Mouse (Mus musculus): ENCODE results near the gene Hapln4.

The Hapln4 gene

DNA sequence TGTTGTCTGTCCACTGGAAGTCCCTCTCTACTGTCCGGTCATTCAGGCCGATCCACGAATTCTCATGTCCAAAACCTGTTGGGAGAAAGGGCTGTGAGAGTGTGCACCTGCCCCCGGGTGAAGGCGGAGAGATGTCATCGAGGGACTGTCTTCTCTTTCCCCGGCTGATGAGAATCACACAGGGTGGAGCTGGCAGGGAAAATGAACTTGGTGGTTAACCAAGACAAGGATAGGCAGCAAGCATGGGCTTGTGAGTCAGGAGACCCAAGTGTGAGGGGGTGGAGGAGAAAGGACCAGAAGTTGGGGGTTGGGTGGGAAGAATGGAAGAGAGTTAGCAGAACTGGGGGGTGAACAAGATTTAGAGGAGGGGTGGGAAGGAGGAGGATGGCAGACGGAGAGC lies 17.0 kb downstream of the Hapln4 start:
- DNase-seq (ENCODE audit: low spot score): no peak

- peak; percentile 45 for DNase-seq (ENCODE audit: low spot score)
Observed at GRCm38 (mm10) chr8:70104506-70104905, 21.2 kb downstream of the Hapln4 start.

GRCm38 (mm10) chr8:70104922-70105321 lies 21.7 kb downstream of the Hapln4 start:
- DNase-seq (ENCODE audit: low spot score): no peak

DNA sequence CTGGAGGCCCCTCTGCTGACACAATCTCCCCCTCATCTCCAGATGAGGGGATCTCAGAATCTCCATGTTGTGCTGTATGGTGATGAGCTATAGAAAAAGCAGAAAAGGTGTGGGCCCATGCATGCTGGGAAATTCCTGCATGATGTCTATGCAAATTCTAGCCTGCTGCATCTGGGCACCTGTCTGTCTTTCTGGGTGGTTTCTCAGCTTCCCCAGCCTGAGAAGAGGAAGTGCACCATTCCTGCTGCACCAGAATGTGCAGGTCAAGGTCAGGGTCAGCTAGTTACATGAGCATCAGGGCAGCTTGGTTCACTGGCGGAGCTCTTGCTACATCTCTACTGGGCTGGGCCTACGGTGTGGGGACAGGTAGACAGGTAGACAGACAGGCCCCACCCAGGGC lies 27.2 kb downstream of the Hapln4 start:
- no peak for DNase-seq (ENCODE audit: low spot score)

GRCm38 (mm10) chr8:70111192-70111795 lies 28.0 kb downstream of the Hapln4 start:
- DNase-seq (ENCODE audit: low spot score): no peak

GRCm38 (mm10) chr8:70112401-70113016 lies 29.3 kb downstream of the Hapln4 start:
- DNase-seq (ENCODE audit: low spot score): peak; percentile 39

- no peak for DNase-seq (ENCODE audit: low spot score)
Observed at GRCm38 (mm10) chr8:70114488-70114887, 31.2 kb downstream of the Hapln4 start.

- DNase-seq (ENCODE audit: low spot score): no peak
Observed at GRCm38 (mm10) chr8:70114892-70115291, 31.6 kb downstream of the Hapln4 start.

DNA sequence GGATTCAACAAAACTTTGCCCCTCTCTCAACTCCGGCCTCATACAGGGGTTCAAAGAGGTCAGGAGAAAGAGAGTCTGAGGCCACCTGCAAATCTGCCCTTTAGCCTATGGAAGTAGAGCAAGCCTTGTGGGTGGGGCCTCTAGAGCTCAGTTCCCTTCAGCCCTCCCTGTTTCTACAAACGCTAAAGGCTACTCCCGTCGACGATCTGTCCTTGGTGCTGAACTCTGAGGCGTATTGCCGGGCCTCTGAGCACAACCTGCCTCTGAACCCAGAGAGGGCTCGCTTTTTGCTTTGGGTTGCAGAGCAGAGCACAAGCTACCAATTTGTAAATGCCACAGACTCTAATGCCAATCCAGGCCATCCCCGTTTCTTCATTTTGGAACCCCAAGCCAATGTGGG lies 34.4 kb downstream of the Hapln4 start:
- DNase-seq (ENCODE audit: low spot score): peak; percentile 78

DNA sequence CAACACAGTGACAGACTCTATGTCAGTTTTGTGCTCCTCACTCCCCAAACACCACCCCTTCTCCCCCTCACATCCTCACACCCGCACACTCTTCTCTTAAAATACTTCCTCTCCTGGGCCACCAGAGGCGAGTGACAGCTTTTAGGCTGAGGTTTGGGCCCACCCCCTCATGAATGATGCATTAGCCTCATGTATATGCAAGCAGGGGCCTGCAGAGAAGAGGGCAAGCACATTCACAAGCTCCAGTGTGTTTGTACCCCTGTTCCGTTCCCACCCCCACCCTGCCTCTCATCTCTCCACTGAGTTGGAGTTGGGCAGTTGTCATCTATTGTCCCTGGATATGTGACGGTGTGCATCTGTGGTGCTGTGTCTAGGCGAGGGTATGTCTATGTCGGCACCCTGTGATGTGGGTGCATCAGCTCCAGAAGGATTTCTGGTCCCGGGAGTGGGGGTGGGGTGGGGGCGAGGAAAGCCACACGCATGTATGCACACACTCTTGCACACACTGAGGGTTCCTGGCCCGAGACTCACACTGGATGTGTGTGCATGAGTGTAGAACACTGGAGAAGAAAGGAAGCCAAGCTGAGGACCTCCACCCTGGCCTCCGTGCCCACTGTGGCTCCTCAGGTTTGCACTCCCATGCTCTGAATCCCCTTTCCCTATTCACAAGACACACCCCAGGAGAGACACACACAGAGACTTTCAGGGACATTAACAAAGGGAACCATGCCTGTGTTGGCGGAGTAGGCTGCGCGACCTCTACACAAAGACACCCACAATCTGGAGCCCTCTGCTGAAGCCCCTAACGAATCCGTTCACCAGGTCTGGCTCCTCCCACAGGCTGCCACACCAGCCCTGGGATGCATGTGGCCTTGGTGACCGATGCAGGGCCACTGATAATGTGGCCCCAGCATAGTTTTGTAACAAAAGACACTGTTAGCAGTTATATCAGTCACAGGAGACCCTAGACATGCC lies 35.8 kb downstream of the Hapln4 start:
- peak; percentile 71 for DNase-seq (ENCODE audit: low spot score)

GRCm38 (mm10) chr8:70120667-70121066 lies 37.4 kb downstream of the Hapln4 start, which contains the start of gene Ncan:
TSS of gene Ncan (minus strand) at chr8:70120873.
- peak; percentile 89 for DNase-seq (ENCODE audit: low spot score)

DNA sequence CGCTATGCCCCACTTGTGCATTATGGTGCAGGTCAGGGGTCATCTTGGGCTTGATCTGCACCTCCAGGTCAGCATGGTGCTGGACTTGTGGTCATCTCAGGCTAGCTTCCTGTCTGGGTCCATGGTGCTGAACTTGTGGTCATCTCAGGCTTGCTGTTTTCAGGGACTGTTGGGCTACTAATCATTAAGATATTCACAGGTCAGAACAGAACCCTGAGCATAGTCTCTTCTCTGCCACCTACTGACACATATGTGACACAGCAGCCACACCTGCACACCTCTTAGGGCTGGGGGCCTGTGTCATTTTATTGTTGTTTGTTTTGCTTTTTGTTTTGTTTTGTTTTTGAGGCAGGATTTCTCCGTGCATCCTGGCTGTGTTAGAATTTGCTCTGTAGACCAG lies 39.6 kb downstream of the Hapln4 start:
- DNase-seq (ENCODE audit: low spot score): no peak

GRCm38 (mm10) chr8:70124992-70125391 lies 41.7 kb downstream of the Hapln4 start:
- DNase-seq (ENCODE audit: low spot score): no peak

- DNase-seq (ENCODE audit: low spot score): no peak
Observed at GRCm38 (mm10) chr8:70128435-70128834, 45.2 kb downstream of the Hapln4 start.

DNA sequence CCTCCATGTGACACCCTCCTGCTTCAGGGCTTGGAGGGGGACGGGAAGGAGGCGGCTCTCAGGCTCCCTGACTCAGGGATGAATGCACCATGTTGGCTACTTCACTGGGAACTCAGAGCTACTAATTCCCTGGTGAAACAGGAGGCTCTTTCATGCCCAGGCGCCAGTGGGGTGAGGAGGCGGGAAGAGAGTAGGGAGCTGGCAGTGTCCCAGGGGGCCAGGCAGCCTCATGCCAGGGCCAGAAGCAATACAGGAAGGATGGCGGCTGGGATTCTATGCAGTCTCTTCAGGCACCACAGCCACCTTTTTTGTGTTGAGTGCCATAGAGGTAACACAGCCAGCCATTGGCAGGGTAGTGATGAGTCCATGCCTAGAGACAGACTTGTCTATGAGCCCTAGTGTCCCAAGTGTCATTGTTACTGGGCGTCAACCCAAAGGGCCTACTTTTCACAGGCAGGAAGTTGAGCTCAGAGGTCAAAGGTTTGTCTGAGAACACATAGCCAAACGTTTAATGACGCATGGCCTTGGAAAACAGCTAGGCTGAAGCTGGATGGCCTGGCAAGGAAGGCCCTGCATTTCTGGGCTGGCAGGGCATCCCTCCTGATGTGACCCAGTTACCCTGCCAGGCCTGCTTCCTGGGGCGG lies 46.2 kb downstream of the Hapln4 start:
- DNase-seq (ENCODE audit: low spot score): no peak

DNA sequence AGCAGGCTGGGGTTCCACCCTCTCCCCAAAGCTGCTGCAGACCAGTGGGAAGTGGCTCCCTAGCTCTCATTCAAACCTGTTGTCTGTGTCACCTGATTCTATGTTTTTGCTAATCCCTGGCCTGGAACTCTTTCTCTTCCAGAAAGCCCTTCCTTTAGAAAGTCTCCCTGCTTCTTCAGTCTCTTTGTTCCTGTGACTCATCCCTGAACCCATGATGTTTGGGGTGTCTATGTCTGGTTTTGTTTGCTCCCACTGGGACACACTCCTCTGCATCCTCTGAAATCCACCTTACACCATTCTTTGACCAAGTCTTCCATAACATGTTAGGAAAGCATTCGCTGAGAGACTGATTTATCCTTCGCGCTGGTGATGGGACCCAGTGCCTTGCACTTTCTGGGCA lies 46.8 kb downstream of the Hapln4 start:
- no peak for DNase-seq (ENCODE audit: low spot score)

GRCm38 (mm10) chr8:70131166-70131883 lies 48.1 kb downstream of the Hapln4 start, which contains the start of gene Nr2c2ap:
TSS of gene Nr2c2ap (plus strand) at chr8:70131333.
- DNase-seq (ENCODE audit: low spot score): peak; percentile 93

DNA sequence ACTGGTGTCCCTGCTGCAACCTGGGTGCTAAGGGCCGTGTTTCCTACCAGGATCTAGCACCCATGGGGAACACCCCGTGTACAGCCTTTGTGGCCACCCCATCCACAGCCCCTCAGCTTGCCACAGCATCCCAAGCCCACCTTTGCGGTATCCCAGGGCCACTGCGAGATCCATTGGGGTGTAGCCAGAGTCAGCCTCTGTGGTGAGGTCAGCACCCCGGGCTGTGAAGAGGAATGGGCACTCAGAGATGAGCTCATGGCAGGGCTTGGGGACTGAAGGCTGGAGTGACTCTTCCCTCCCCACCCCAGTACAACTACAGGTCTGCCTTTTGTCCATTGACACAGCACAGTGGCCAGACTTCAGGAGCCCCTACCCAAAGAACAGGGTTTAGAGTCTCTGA lies 50.8 kb downstream of the Hapln4 start:
- DNase-seq (ENCODE audit: low spot score): no peak

DNA sequence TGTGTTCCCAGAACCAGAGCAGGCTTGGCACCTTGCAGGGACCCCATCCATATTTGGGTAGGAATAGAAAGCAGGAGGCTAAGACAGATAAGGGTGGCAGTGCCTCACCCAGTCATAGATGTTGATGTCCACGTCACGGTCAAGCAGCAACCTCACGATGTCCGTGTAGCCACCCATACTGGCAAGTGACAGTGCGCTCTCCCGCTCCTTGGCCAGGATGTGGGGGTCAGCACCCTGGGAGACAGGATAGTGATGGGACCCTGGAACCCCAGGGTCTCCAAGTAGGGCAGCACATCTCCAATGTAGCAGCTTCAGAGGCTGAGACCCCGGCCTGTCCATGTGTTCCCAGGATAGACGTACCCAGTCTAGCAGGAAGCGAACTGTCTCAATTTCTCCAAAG lies 51.7 kb downstream of the Hapln4 start:
- DNase-seq (ENCODE audit: low spot score): no peak

GRCm38 (mm10) chr8:70136591-70136990 lies 53.3 kb downstream of the Hapln4 start:
- no peak for DNase-seq (ENCODE audit: low spot score)

DNA sequence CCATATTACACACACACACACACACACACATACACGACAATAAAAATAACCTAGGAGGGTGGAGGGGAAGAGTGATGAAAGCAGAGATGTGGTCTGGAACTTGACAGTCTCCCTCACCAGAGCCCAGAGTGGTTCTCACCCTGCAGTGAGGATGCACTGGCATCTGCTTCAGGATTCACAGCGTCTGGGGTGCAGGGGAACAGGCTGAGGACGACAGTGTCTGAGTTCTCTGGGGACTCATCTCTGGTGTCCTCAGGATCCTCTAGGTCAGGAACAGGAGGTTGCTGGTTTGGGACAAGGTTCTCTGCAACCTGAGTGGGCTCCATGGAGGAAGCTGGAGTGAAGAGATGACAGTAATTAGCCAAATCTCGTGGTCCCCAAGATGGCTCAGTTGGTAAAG lies 54.6 kb downstream of the Hapln4 start:
- DNase-seq (ENCODE audit: low spot score): no peak

Data from embryo, embryonic 10.5 days (tissue).